Mouse (Mus musculus): ENCODE results near the gene Angel2. TPM values are rescaled to one million over a fixed set of nuclear protein-coding genes. Genes with fewer than 3 reads are reported as not detected.

Gene Angel2
- polyA plus RNA-seq, 2 experiments = 47.2 to 47.6 TPM

DNA sequence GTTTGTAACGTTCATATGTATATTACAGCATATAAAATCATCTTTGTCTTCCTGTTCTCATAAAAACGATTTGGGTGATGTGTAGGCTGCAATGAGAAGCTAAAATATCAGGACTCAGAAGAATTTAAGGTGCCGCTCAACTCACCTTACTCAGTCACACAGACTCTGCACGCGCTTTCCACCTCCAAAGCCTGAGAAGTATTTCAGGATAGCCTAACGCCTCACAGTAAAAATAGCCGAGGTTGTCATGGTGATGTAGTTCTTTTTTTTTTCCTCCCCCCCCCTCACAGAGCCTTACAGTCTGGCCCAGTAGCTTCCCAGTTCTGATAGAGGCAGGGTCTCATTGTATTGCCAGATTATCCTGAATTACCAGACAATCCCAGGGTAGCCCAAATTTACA is 6.0 kb upstream of the Angel2 start:
- Histone ChIP-seq H3K4me1 (ENCODE audit: control insufficient read depth, insufficient read depth, low read length) (no peaks in the 10 kb centered on the region), H3K9ac (ENCODE audit: low read depth, low read length, severe bottlenecking) (no peak overlapping the region), H3K27me3 (ENCODE audit: control insufficient read depth, insufficient read depth, low read length) (no peaks in the 10 kb centered on the region), H3K9me3 (ENCODE audit: control insufficient read depth, low read length) (no peaks in the 10 kb centered on the region), H3K36me3 (ENCODE audit: control insufficient read depth, insufficient read depth, low read length) (no peaks in the 10 kb centered on the region), H3K4me3 (replicated peaks; ENCODE audit: low read length) (no peak overlapping the region), H3K27ac (replicated peaks; ENCODE audit: low read depth, low read length) (no peak overlapping the region), H3K4me2 (replicated peaks; ENCODE audit: low read depth, low read length, severe bottlenecking) (no peak overlapping the region)
- no peak for DNase-seq (ENCODE audit: low spot score)
- no peak for TF ChIP-seq POLR2A (IDR thresholded peaks at IDR 0.05; ENCODE audit: borderline replicate concordance, extremely low read depth, insufficient read depth, insufficient read length)
- ATAC-seq (ENCODE audit: low FRiP score, low read depth) = no peak
- 68% methylated on average over 7 of the region's 7 CpGs for WGBS

- whole genome bisulfite sequencing = 66% methylated on average over 8 of the region's 8 CpGs
- no peak for ATAC-seq (ENCODE audit: low FRiP score, low read depth)
- Histone ChIP-seq H3K27ac (replicated peaks; ENCODE audit: low read depth, low read length) (no peak overlapping the region), H3K27me3 (ENCODE audit: control insufficient read depth, insufficient read depth, low read length) (no peaks in the 10 kb centered on the region), H3K9ac (ENCODE audit: low read depth, low read length, severe bottlenecking) (no peak overlapping the region), H3K9me3 (ENCODE audit: control insufficient read depth, low read length) (no peaks in the 10 kb centered on the region), H3K4me2 (replicated peaks; ENCODE audit: low read depth, low read length, severe bottlenecking) (no peak overlapping the region), H3K4me3 (replicated peaks; ENCODE audit: low read length) (no peak overlapping the region), H3K36me3 (ENCODE audit: control insufficient read depth, insufficient read depth, low read length) (no peaks in the 10 kb centered on the region), H3K4me1 (ENCODE audit: control insufficient read depth, insufficient read depth, low read length) (no peaks in the 10 kb centered on the region)
- TF ChIP-seq POLR2A (IDR thresholded peaks at IDR 0.05; ENCODE audit: borderline replicate concordance, extremely low read depth, insufficient read depth, insufficient read length) = no peak
- DNase-seq (ENCODE audit: low spot score) = no peak
Observed at GRCm38 (mm10) chr1:190919725-190920469, 5.0 kb upstream of the Angel2 start.

GRCm38 (mm10) chr1:190927311-190927710 is 2.4 kb downstream of the Angel2 start:
- H3K27me3 ChIP-seq (ENCODE audit: control insufficient read depth, insufficient read depth, low read length) = no peaks in the 10 kb centered on the region
- no peaks in the 10 kb centered on the region for H3K36me3 ChIP-seq (ENCODE audit: control insufficient read depth, insufficient read depth, low read length)
- no peak for DNase-seq (ENCODE audit: low spot score)
- peaks cover 17% of the 10 kb centered on the region for H3K4me1 ChIP-seq (ENCODE audit: control insufficient read depth, insufficient read depth, low read length)
- WGBS = 84% methylated on average over 3 of the region's 3 CpGs
- ATAC-seq (ENCODE audit: low FRiP score, low read depth) = no peak
- peak overlapping the region; percentile 74; the same call in 1 of the 2 replicates for H3K4me3 ChIP-seq (replicated peaks; ENCODE audit: low read length)
- H3K9ac ChIP-seq (ENCODE audit: low read depth, low read length, severe bottlenecking) = no peak overlapping the region
- H3K9me3 ChIP-seq (ENCODE audit: control insufficient read depth, low read length) = no peaks in the 10 kb centered on the region
- H3K27ac ChIP-seq (replicated peaks; ENCODE audit: low read depth, low read length) = no peak overlapping the region
- no peak for TF ChIP-seq POLR2A (IDR thresholded peaks at IDR 0.05; ENCODE audit: borderline replicate concordance, extremely low read depth, insufficient read depth, insufficient read length)
- H3K4me2 ChIP-seq (replicated peaks; ENCODE audit: low read depth, low read length, severe bottlenecking) = peak overlapping the region; percentile 52; the same call in 1 of the 2 replicates

- ATAC-seq (ENCODE audit: low FRiP score, low read depth) (no peak; the same call in 1 of the 2 replicates), DNase-seq (ENCODE audit: low spot score) (no peak)
- Histone ChIP-seq H3K27me3 (ENCODE audit: control insufficient read depth, insufficient read depth, low read length) (no peaks in the 10 kb centered on the region), H3K4me2 (replicated peaks; ENCODE audit: low read depth, low read length, severe bottlenecking) (peak overlapping the region; percentile 52), H3K4me3 (replicated peaks; ENCODE audit: low read length) (peak overlapping the region; percentile 74), H3K27ac (replicated peaks; ENCODE audit: low read depth, low read length) (peak overlapping the region; percentile 98), H3K9ac (ENCODE audit: low read depth, low read length, severe bottlenecking) (peak overlapping the region; percentile 91), H3K36me3 (ENCODE audit: control insufficient read depth, insufficient read depth, low read length) (peaks cover 4% of the 10 kb centered on the region; the same call in 1 of the 2 replicates), H3K9me3 (ENCODE audit: control insufficient read depth, low read length) (no peaks in the 10 kb centered on the region), H3K4me1 (ENCODE audit: control insufficient read depth, insufficient read depth, low read length) (peaks cover 17% of the 10 kb centered on the region)
- 21% methylated on average over 16 of the region's 16 CpGs for WGBS
- TF ChIP-seq POLR2A (IDR thresholded peaks at IDR 0.05; ENCODE audit: borderline replicate concordance, extremely low read depth, insufficient read depth, insufficient read length) = no peak
Observed at GRCm38 (mm10) chr1:190927751-190928369, 2.9 kb downstream of the Angel2 start.

GRCm38 (mm10) chr1:190928370-190929009 is 3.6 kb downstream of the Angel2 start:
- peak overlapping the region; percentile 98 for H3K27ac ChIP-seq (replicated peaks; ENCODE audit: low read depth, low read length)
- H3K9me3 ChIP-seq (ENCODE audit: control insufficient read depth, low read length) = no peaks in the 10 kb centered on the region
- H3K27me3 ChIP-seq (ENCODE audit: control insufficient read depth, insufficient read depth, low read length) = no peaks in the 10 kb centered on the region
- H3K4me1 ChIP-seq (ENCODE audit: control insufficient read depth, insufficient read depth, low read length) = peaks cover 17% of the 10 kb centered on the region
- H3K9ac ChIP-seq (ENCODE audit: low read depth, low read length, severe bottlenecking) = peak overlapping the region; percentile 91
- peak overlapping the region; percentile 74 for H3K4me3 ChIP-seq (replicated peaks; ENCODE audit: low read length)
- peak overlapping the region; percentile 52 for H3K4me2 ChIP-seq (replicated peaks; ENCODE audit: low read depth, low read length, severe bottlenecking)
- TF ChIP-seq POLR2A (IDR thresholded peaks at IDR 0.05; ENCODE audit: borderline replicate concordance, extremely low read depth, insufficient read depth, insufficient read length) = peak; percentile 87; the same call in 1 of the 2 replicates
- ATAC-seq (ENCODE audit: low FRiP score, low read depth) (peak; percentile 96), DNase-seq (ENCODE audit: low spot score) (peak; percentile 98)
- whole genome bisulfite sequencing = 0% methylated on average over 26 of the region's 79 CpGs
- H3K36me3 ChIP-seq (ENCODE audit: control insufficient read depth, insufficient read depth, low read length) = peaks cover 7% of the 10 kb centered on the region; the same call in 1 of the 2 replicates
